Mouse (Mus musculus): ENCODE measurements at regions not wholly inside any gene's neighbourhood (a gene's known extent, or its start where the extent isn't known, plus 50 kb on each side); places are given as distances from the start of the nearest gene placed in this dataset.

GRCm38 (mm10) chr16:76447033-76447432, 73.4 kb upstream of the Nrip1 start:
- no peak overlapping the region for H3K4me3 ChIP-seq (ENCODE audit: insufficient read depth in 1 of 2, low read depth in 1 of 2, low read length in 2 of 2, poor library complexity in 1 of 2, severe bottlenecking in 1 of 2)
- in situ Hi-C loops (cut with MboI; ENCODE audit: low sequenced_read_pairs in 2 of 2, unreplicated experiment in 2 of 2), result no loop called here
- no peak overlapping the region for H3K27ac ChIP-seq (ENCODE audit: insufficient read depth, low read depth, low read length, poor library complexity, severe bottlenecking)
- DNase-seq (ENCODE audit: low read depth, low spot score), result no peak
- TF ChIP-seq MAFK (IDR thresholded peaks at IDR 0.05; ENCODE audit: insufficient read depth, low read depth, low read length), result no peak
- TF ChIP-seq ZC3H11A (IDR thresholded peaks at IDR 0.05; ENCODE audit: borderline replicate concordance, low read depth, low read length), result no peak
- TF ChIP-seq ZNF384 (IDR thresholded peaks at IDR 0.05; ENCODE audit: low read depth, low read length), result no peak
- TF ChIP-seq HCFC1 (IDR thresholded peaks at IDR 0.05; ENCODE audit: borderline replicate concordance, insufficient read depth, low read length), result no peak
- TF ChIP-seq CHD2 (IDR thresholded peaks at IDR 0.05; ENCODE audit: low read depth, low read length), result no peak
- no peaks in the 10 kb centered on the region for H3K36me3 ChIP-seq (ENCODE audit: control insufficient read depth, insufficient read depth, low read length, poor library complexity, severe bottlenecking)
- H3K9me3 ChIP-seq (ENCODE audit: control insufficient read depth, insufficient read depth, low read depth, low read length), result no peaks in the 10 kb centered on the region
- no peaks in the 10 kb centered on the region for H3K4me1 ChIP-seq (ENCODE audit: control insufficient read depth in 2 of 2, insufficient read depth in 2 of 2, low read length in 2 of 2, poor library complexity in 1 of 2)
- H3K9ac ChIP-seq (ENCODE audit: insufficient read depth, low read depth, low read length, poor library complexity, severe bottlenecking), result no peak overlapping the region

- TF ChIP-seq MAFK (IDR thresholded peaks at IDR 0.05; ENCODE audit: insufficient read depth, low read depth, low read length), result no peak
- no peak for TF ChIP-seq CHD2 (IDR thresholded peaks at IDR 0.05; ENCODE audit: low read depth, low read length)
- TF ChIP-seq ZNF384 (IDR thresholded peaks at IDR 0.05; ENCODE audit: low read depth, low read length), result no peak
- TF ChIP-seq HCFC1 (IDR thresholded peaks at IDR 0.05; ENCODE audit: borderline replicate concordance, insufficient read depth, low read length), result no peak
- no peak for TF ChIP-seq ZC3H11A (IDR thresholded peaks at IDR 0.05; ENCODE audit: borderline replicate concordance, low read depth, low read length)
- H3K4me3 ChIP-seq (ENCODE audit: insufficient read depth in 1 of 2, low read depth in 1 of 2, low read length in 2 of 2, poor library complexity in 1 of 2, severe bottlenecking in 1 of 2), result no peak overlapping the region
- in situ Hi-C loops (cut with MboI; ENCODE audit: low sequenced_read_pairs in 2 of 2, unreplicated experiment in 2 of 2), result no loop called here
- no peak overlapping the region for H3K9ac ChIP-seq (ENCODE audit: insufficient read depth, low read depth, low read length, poor library complexity, severe bottlenecking)
- no peaks in the 10 kb centered on the region for H3K4me1 ChIP-seq (ENCODE audit: control insufficient read depth in 2 of 2, insufficient read depth in 2 of 2, low read length in 2 of 2, poor library complexity in 1 of 2)
- no peak overlapping the region for H3K27ac ChIP-seq (ENCODE audit: insufficient read depth, low read depth, low read length, poor library complexity, severe bottlenecking)
- no peak for DNase-seq (ENCODE audit: low read depth, low spot score)
- H3K36me3 ChIP-seq (ENCODE audit: control insufficient read depth, insufficient read depth, low read length, poor library complexity, severe bottlenecking), result no peaks in the 10 kb centered on the region
- no peaks in the 10 kb centered on the region for H3K9me3 ChIP-seq (ENCODE audit: control insufficient read depth, insufficient read depth, low read depth, low read length)
These were observed 71.0 kb upstream of the Nrip1 start for GRCm38 (mm10) chr16:76444668-76445067.

- Histone ChIP-seq H3K36me3 (ENCODE audit: control insufficient read depth, insufficient read depth, low read length, poor library complexity, severe bottlenecking) (no peaks in the 10 kb centered on the region), H3K4me1 (ENCODE audit: control insufficient read depth in 2 of 2, insufficient read depth in 2 of 2, low read length in 2 of 2, poor library complexity in 1 of 2) (no peaks in the 10 kb centered on the region), H3K9ac (ENCODE audit: insufficient read depth, low read depth, low read length, poor library complexity, severe bottlenecking) (no peak overlapping the region), H3K9me3 (ENCODE audit: control insufficient read depth, insufficient read depth, low read depth, low read length) (no peaks in the 10 kb centered on the region), H3K4me3 (ENCODE audit: insufficient read depth in 1 of 2, low read depth in 1 of 2, low read length in 2 of 2, poor library complexity in 1 of 2, severe bottlenecking in 1 of 2) (no peak overlapping the region), H3K27ac (ENCODE audit: insufficient read depth, low read depth, low read length, poor library complexity, severe bottlenecking) (no peak overlapping the region)
- in situ Hi-C loops (cut with MboI; ENCODE audit: low sequenced_read_pairs in 2 of 2, unreplicated experiment in 2 of 2), result no loop called here
- TF ChIP-seq CHD2 (IDR thresholded peaks at IDR 0.05; ENCODE audit: low read depth, low read length) (no peak), ZNF384 (IDR thresholded peaks at IDR 0.05; ENCODE audit: low read depth, low read length) (no peak), ZC3H11A (IDR thresholded peaks at IDR 0.05; ENCODE audit: borderline replicate concordance, low read depth, low read length) (no peak), HCFC1 (IDR thresholded peaks at IDR 0.05; ENCODE audit: borderline replicate concordance, insufficient read depth, low read length) (no peak), MAFK (IDR thresholded peaks at IDR 0.05; ENCODE audit: insufficient read depth, low read depth, low read length) (no peak)
- no peak for DNase-seq (ENCODE audit: low read depth, low spot score)
These were observed 69.0 kb upstream of the Nrip1 start for GRCm38 (mm10) chr16:76442635-76443034.

GRCm38 (mm10) chr16:76441803-76442448, 68.3 kb upstream of the Nrip1 start:
- H3K4me3 ChIP-seq (ENCODE audit: insufficient read depth in 1 of 2, low read depth in 1 of 2, low read length in 2 of 2, poor library complexity in 1 of 2, severe bottlenecking in 1 of 2), result no peak overlapping the region
- no peaks in the 10 kb centered on the region for H3K9me3 ChIP-seq (ENCODE audit: control insufficient read depth, insufficient read depth, low read depth, low read length)
- in situ Hi-C loops (cut with MboI; ENCODE audit: low sequenced_read_pairs in 2 of 2, unreplicated experiment in 2 of 2), result no loop called here
- no peaks in the 10 kb centered on the region for H3K36me3 ChIP-seq (ENCODE audit: control insufficient read depth, insufficient read depth, low read length, poor library complexity, severe bottlenecking)
- no peaks in the 10 kb centered on the region for H3K4me1 ChIP-seq (ENCODE audit: control insufficient read depth in 2 of 2, insufficient read depth in 2 of 2, low read length in 2 of 2, poor library complexity in 1 of 2)
- no peak overlapping the region for H3K27ac ChIP-seq (ENCODE audit: insufficient read depth, low read depth, low read length, poor library complexity, severe bottlenecking)
- H3K9ac ChIP-seq (ENCODE audit: insufficient read depth, low read depth, low read length, poor library complexity, severe bottlenecking), result no peak overlapping the region
- no peak for DNase-seq (ENCODE audit: low read depth, low spot score)
- TF ChIP-seq CHD2 (IDR thresholded peaks at IDR 0.05; ENCODE audit: low read depth, low read length) (no peak), HCFC1 (IDR thresholded peaks at IDR 0.05; ENCODE audit: borderline replicate concordance, insufficient read depth, low read length) (no peak), ZNF384 (IDR thresholded peaks at IDR 0.05; ENCODE audit: low read depth, low read length) (no peak), ZC3H11A (IDR thresholded peaks at IDR 0.05; ENCODE audit: borderline replicate concordance, low read depth, low read length) (no peak)

Measured in ES-E14 (cell line).